Mouse (Mus musculus) embryonic facial prominence, embryonic 15.5 days (tissue): Measurements from ENCODE around the gene Hes1. TPM values are rescaled to one million over a fixed set of nuclear protein-coding genes. Genes with fewer than 3 reads are reported as not detected.

Source experiments
- polyA plus RNA-seq: library from polyadenylated mRNA; unstranded; fragments of >200 nt; fragmentation: Nextera tagmentation; extraction: Ambion mirVana; gene quantifications from 2 replicates; pipeline ENCODE4 v1.2.1, GENCODE M21; 2015

The Hes1 gene
- polyA plus RNA-seq, 1 experiment from 2014 or later, result 63.6 TPM

Other genes starting within 250 kb of the Hes1 start
- not detected in 2 replicates for gene Cpn2, start 203.1 kb downstream of the Hes1 start, polyA plus RNA-seq
- gene Lrrc15, start 218.9 kb downstream of the Hes1 start, polyA plus RNA-seq, result 4.9 and 5.9 TPM in 2 replicates
- 0.47 and 0.58 TPM in 2 replicates for gene Gp5, start 246.4 kb downstream of the Hes1 start, polyA plus RNA-seq